Mouse (Mus musculus) liver, postnatal 0 days (tissue): ENCODE measurements around the gene Atad3a.

Experiments used
- CTCF ChIP-seq: sonication (generic); IDR thresholded peaks from 2 replicates; pipeline ENCODE4 v1.5.1; 2016; ENCODE audit warnings: antibody characterized with exemption, low read depth
- EP300 ChIP-seq: IDR thresholded peaks from 2 replicates; pipeline ENCODE4 v1.6.1; 2016; ENCODE audit warnings: antibody characterized with exemption, low read depth, mild to moderate bottlenecking

GRCm38 (mm10) chr4:155788300-155788699 is 27.4 kb upstream of the Atad3a start:
- no peak for TF ChIP-seq CTCF
- peak; percentile 94 for TF ChIP-seq EP300
